Mouse (Mus musculus) liver, embryonic 16.5 days (tissue): Measurements from ENCODE around the gene Otud1. TPM values are rescaled to one million over a fixed set of nuclear protein-coding genes. Genes with fewer than 3 reads are reported as not detected.

Source experiments
- ATAC-seq: fragments of 200-750 bp; cut with Nextera tagmentation; 2 replicates; pipeline ENCODE4 v1.8.0; 2017; ENCODE audit warnings: low read depth, mild to moderate bottlenecking, moderate number of reproducible peaks, moderate library complexity
- H3K27ac ChIP-seq: fragments of 300-500 bp; sonication (generic); 2 replicates; pipeline ENCODE4 v1.5.1; 2014; ENCODE audit warnings: mild to moderate bottlenecking, low read length
- H3K27me3 ChIP-seq: fragments of 300-500 bp; sonication (generic); 2 replicates; pipeline ENCODE4 v1.6.1; 2014; ENCODE audit warnings: low read depth, low read length, mixed read lengths; ENCODE audit not compliant: control insufficient read depth, insufficient read depth
- H3K36me3 ChIP-seq: fragments of 300-500 bp; sonication (generic); 2 replicates; pipeline ENCODE4 v1.6.1; 2014; ENCODE audit warnings: mild to moderate bottlenecking; ENCODE audit not compliant: control insufficient read depth, insufficient read depth
- H3K4me1 ChIP-seq: fragments of 300-500 bp; sonication (generic); 2 replicates; pipeline ENCODE4 v1.6.1; 2014; ENCODE audit warnings: low read depth, low read length, mixed read lengths; ENCODE audit not compliant: control insufficient read depth
- H3K4me2 ChIP-seq: fragments of 300-500 bp; sonication (generic); 2 replicates; pipeline ENCODE4 v1.6.1; 2014; ENCODE audit warnings: low read depth, low read length, mixed read lengths
- H3K4me3 ChIP-seq: fragments of 300-500 bp; sonication (generic); 2 replicates; pipeline ENCODE4 v1.5.1; 2014; ENCODE audit warnings: low read depth, mild to moderate bottlenecking, low read length
- H3K9ac ChIP-seq: fragments of 300-500 bp; sonication (generic); 2 replicates; pipeline ENCODE4 v1.6.1; 2014; ENCODE audit warnings: low read depth, low read length
- H3K9me3 ChIP-seq: fragments of 300-500 bp; sonication (generic); replicated peaks from 2 replicates; pipeline ENCODE4 v1.6.1; 2016; ENCODE audit warnings: low read length; ENCODE audit not compliant: control insufficient read depth
- WGBS: fragments of 180-500 bp; shearing (Covaris S2); extraction: QIAGEN DNeasy Blood & Tissue Kit; methylation state at CpG from one replicate; pipeline ENCODE4 v1.1.7; 2014; ENCODE audit not compliant: insufficient replicate concordance; 5-methylcytosine and 5-hydroxymethylcytosine counted together
- polyA plus RNA-seq: library from polyadenylated mRNA; unstranded; fragments of >200 nt; fragmentation: Nextera tagmentation; extraction: Ambion mirVana; gene quantifications from 2 replicates; pipeline ENCODE4 v1.2.1, GENCODE M21; 2015

The Otud1 gene
- 0.56 and 0.73 TPM in 2 replicates for polyA plus RNA-seq

GRCm38 (mm10) chr2:19657158-19657874, at the start of gene Otud1:
Gene Otud1 (plus strand): TSS chr2:19657752.
- Histone ChIP-seq H3K4me1 (peaks cover 21% of the 10 kb centered on the region), H3K9ac (peak within 1 kb of the TSS; percentile 80), H3K36me3 (no peaks in the 10 kb centered on the region), H3K9me3 (no peaks in the 10 kb centered on the region), H3K4me2 (peak within 1 kb of the TSS; percentile 96), H3K4me3 (peak within 1 kb of the TSS; percentile 76), H3K27ac (peak within 1 kb of the TSS; percentile 90), H3K27me3 (peaks cover 16% of the 10 kb centered on the region)
- peak; percentile 94 for ATAC-seq
- WGBS, result under 1% methylated on average over 61 of the region's 62 CpGs

GRCm38 (mm10) chr2:19607852-19608251, 49.7 kb upstream of the Otud1 start:
- WGBS, result 81% methylated on average over 1 of the region's 1 CpGs
- no peak for ATAC-seq
- Histone ChIP-seq H3K4me2 (no peak overlapping the region), H3K9ac (no peak overlapping the region), H3K4me3 (no peak overlapping the region), H3K9me3 (no peaks in the 10 kb centered on the region), H3K36me3 (no peaks in the 10 kb centered on the region), H3K27me3 (no peaks in the 10 kb centered on the region), H3K27ac (no peak overlapping the region), H3K4me1 (no peaks in the 10 kb centered on the region)

- 43% methylated on average over 3 of the region's 3 CpGs for WGBS
- H3K9ac ChIP-seq, result no peak overlapping the region
- no peak for ATAC-seq
These were observed 49.0 kb upstream of the Otud1 start for GRCm38 (mm10) chr2:19608410-19609073.

GRCm38 (mm10) chr2:19622041-19622440, 35.5 kb upstream of the Otud1 start:
- no peak for ATAC-seq
- Histone ChIP-seq H3K9ac (no peak overlapping the region), H3K4me2 (no peak overlapping the region), H3K9me3 (no peaks in the 10 kb centered on the region), H3K27me3 (no peaks in the 10 kb centered on the region), H3K27ac (no peak overlapping the region), H3K4me3 (no peak overlapping the region), H3K4me1 (no peaks in the 10 kb centered on the region), H3K36me3 (no peaks in the 10 kb centered on the region)
- WGBS, result 82% methylated on average over 1 of the region's 1 CpGs

More at GRCm38 (mm10) chr2:19608410-19609073, 49.0 kb upstream of the Otud1 start:
- no peaks in the 10 kb centered on the region for H3K9me3 ChIP-seq
- H3K4me3 ChIP-seq, result no peak overlapping the region
- no peak overlapping the region for H3K27ac ChIP-seq
- no peaks in the 10 kb centered on the region for H3K4me1 ChIP-seq
- no peaks in the 10 kb centered on the region for H3K36me3 ChIP-seq
- H3K4me2 ChIP-seq, result no peak overlapping the region
- H3K27me3 ChIP-seq, result no peaks in the 10 kb centered on the region

- H3K4me1 ChIP-seq, result no peaks in the 10 kb centered on the region
- no peak overlapping the region for H3K4me3 ChIP-seq
- H3K27me3 ChIP-seq, result no peaks in the 10 kb centered on the region
- H3K27ac ChIP-seq, result no peak overlapping the region
- H3K9ac ChIP-seq, result no peak overlapping the region
- no peaks in the 10 kb centered on the region for H3K36me3 ChIP-seq
- ATAC-seq, result no peak
- H3K4me2 ChIP-seq, result no peak overlapping the region
- 16% methylated on average over 6 of the region's 6 CpGs for WGBS
- no peaks in the 10 kb centered on the region for H3K9me3 ChIP-seq
These were observed 30.5 kb upstream of the Otud1 start for GRCm38 (mm10) chr2:19627044-19627443.

GRCm38 (mm10) chr2:19627920-19628608, 29.5 kb upstream of the Otud1 start:
- no peaks in the 10 kb centered on the region for H3K36me3 ChIP-seq
- no peaks in the 10 kb centered on the region for H3K4me1 ChIP-seq
- H3K9ac ChIP-seq, result no peak overlapping the region
- 36% methylated on average over 4 of the region's 4 CpGs for WGBS
- no peak overlapping the region for H3K4me2 ChIP-seq
- ATAC-seq, result no peak
- H3K9me3 ChIP-seq, result no peaks in the 10 kb centered on the region
- no peaks in the 10 kb centered on the region for H3K27me3 ChIP-seq
- H3K27ac ChIP-seq, result no peak overlapping the region
- no peak overlapping the region for H3K4me3 ChIP-seq

- WGBS, result 41% methylated on average over 1 of the region's 1 CpGs
- Histone ChIP-seq H3K4me2 (no peak overlapping the region), H3K36me3 (no peaks in the 10 kb centered on the region), H3K9me3 (no peaks in the 10 kb centered on the region), H3K4me3 (no peak overlapping the region), H3K27ac (no peak overlapping the region), H3K27me3 (no peaks in the 10 kb centered on the region), H3K9ac (no peak overlapping the region), H3K4me1 (no peaks in the 10 kb centered on the region)
- ATAC-seq, result no peak
These were observed 27.0 kb upstream of the Otud1 start for GRCm38 (mm10) chr2:19630544-19630943.

GRCm38 (mm10) chr2:19633406-19633920, 24.1 kb upstream of the Otud1 start:
- no peak for ATAC-seq
- Histone ChIP-seq H3K9ac (no peak overlapping the region), H3K4me3 (no peak overlapping the region), H3K27ac (no peak overlapping the region), H3K36me3 (no peaks in the 10 kb centered on the region), H3K27me3 (no peaks in the 10 kb centered on the region), H3K9me3 (no peaks in the 10 kb centered on the region), H3K4me2 (no peak overlapping the region), H3K4me1 (no peaks in the 10 kb centered on the region)
- WGBS, result 53% methylated on average over 2 of the region's 2 CpGs
